Mouse (Mus musculus): ENCODE results near the gene Gstt4. TPM values are rescaled to one million over a fixed set of nuclear protein-coding genes. Genes with fewer than 3 reads are reported as not detected.
"Not testable (repeated sequence)": the region's sequence is repeated elsewhere in the genome, so short reads cannot be mapped to it uniquely, and the experiment has no call there.

Gene Gstt4
- not detected for total RNA-seq (2021)
- long read RNA-seq, experiment 1: 0 reads
- long read RNA-seq, experiment 2: 0 reads

- DNase-seq (ENCODE audit: low spot score in 2 of 2): no peak
These were observed at the start of gene Gstt4 for GRCm38 (mm10) chr10:75822443-75822842. TSS of gene Gstt4 (minus strand) at chr10:75822543.

- DNase-seq (ENCODE audit: low spot score in 2 of 2): no peak
These were observed 39.2 kb upstream of the Gstt4 start for GRCm38 (mm10) chr10:75861587-75861986.

- no peak for DNase-seq (ENCODE audit: low spot score in 2 of 2)
These were observed 38.4 kb upstream of the Gstt4 start for GRCm38 (mm10) chr10:75860746-75861145.

GRCm38 (mm10) chr10:75859786-75860470, 37.6 kb upstream of the Gstt4 start, which contains the start of gene Mif:
TSS of gene Mif (minus strand) at chr10:75860240.
- peak; percentile 79 to 82 for DNase-seq (ENCODE audit: low spot score in 2 of 2)

- no peak for DNase-seq (ENCODE audit: low spot score in 2 of 2)
These were observed 36.9 kb upstream of the Gstt4 start for GRCm38 (mm10) chr10:75859107-75859746.

GRCm38 (mm10) chr10:75857598-75857997, 35.3 kb upstream of the Gstt4 start:
- no peak for DNase-seq (ENCODE audit: low spot score in 2 of 2)

- no peak for DNase-seq (ENCODE audit: low spot score in 2 of 2)
These were observed 34.6 kb upstream of the Gstt4 start for GRCm38 (mm10) chr10:75856976-75857375.

- DNase-seq (ENCODE audit: low spot score in 2 of 2): no peak
These were observed 34.0 kb upstream of the Gstt4 start for GRCm38 (mm10) chr10:75856155-75856907.

- no peak for DNase-seq (ENCODE audit: low spot score in 2 of 2)
These were observed 33.2 kb upstream of the Gstt4 start for GRCm38 (mm10) chr10:75855416-75855981.

- DNase-seq (ENCODE audit: low spot score in 2 of 2): no peak
These were observed 32.4 kb upstream of the Gstt4 start for GRCm38 (mm10) chr10:75854791-75855190.

GRCm38 (mm10) chr10:75854096-75854495, 31.8 kb upstream of the Gstt4 start:
- no peak for DNase-seq (ENCODE audit: low spot score in 2 of 2)

- peak; percentile 81 to 86 for DNase-seq (ENCODE audit: low spot score in 2 of 2)
These were observed 31.1 kb upstream of the Gstt4 start for GRCm38 (mm10) chr10:75853452-75853851.

GRCm38 (mm10) chr10:75852539-75853125, 30.3 kb upstream of the Gstt4 start:
- no peak for DNase-seq (ENCODE audit: low spot score in 2 of 2)

GRCm38 (mm10) chr10:75851681-75852080, 29.3 kb upstream of the Gstt4 start:
- DNase-seq (ENCODE audit: low spot score in 2 of 2): no peak

GRCm38 (mm10) chr10:75851076-75851475, 28.7 kb upstream of the Gstt4 start:
- DNase-seq (ENCODE audit: low spot score in 2 of 2): no peak

- DNase-seq (ENCODE audit: low spot score in 2 of 2): no peak
These were observed 26.0 kb upstream of the Gstt4 start for GRCm38 (mm10) chr10:75848382-75848781.

GRCm38 (mm10) chr10:75845306-75845930, 23.1 kb upstream of the Gstt4 start:
- DNase-seq (ENCODE audit: low spot score in 2 of 2): no peak

- no peak for DNase-seq (ENCODE audit: low spot score in 2 of 2)
These were observed 22.5 kb upstream of the Gstt4 start for GRCm38 (mm10) chr10:75844800-75845199.

- DNase-seq (ENCODE audit: low spot score in 2 of 2): not testable (repeated sequence)
These were observed 21.6 kb upstream of the Gstt4 start for GRCm38 (mm10) chr10:75843898-75844297.

GRCm38 (mm10) chr10:75839092-75839491, 16.7 kb upstream of the Gstt4 start:
- no peak for DNase-seq (ENCODE audit: low spot score in 2 of 2)
